Mouse (Mus musculus): Measurements from ENCODE around the gene Dgki. TPM values are rescaled to one million over a fixed set of nuclear protein-coding genes. Genes with fewer than 3 reads are reported as not detected.

Dgki gene
- total and polyA plus RNA-seq, 2 experiments from 2014 or later = 0.11 to 0.33 TPM

GRCm38 (mm10) chr6:37292068-37292467 lies 7.9 kb downstream of the Dgki start:
- no peak overlapping the region for H3K4me3 ChIP-seq (ENCODE audit: low read depth, low read length)

GRCm38 (mm10) chr6:37291171-37291570 lies 8.8 kb downstream of the Dgki start:
- H3K27me3 ChIP-seq (ENCODE audit: control insufficient read depth, insufficient read depth, low read length) = no peaks in the 10 kb centered on the region
- H3K27ac ChIP-seq (ENCODE audit: low read depth) = no peak overlapping the region
- WGBS = 100% methylated on average over 1 of the region's 1 CpGs
- no peak overlapping the region for H3K9ac ChIP-seq (replicated peaks; ENCODE audit: low read depth, low read length)
- H3K4me2 ChIP-seq (ENCODE audit: low read depth, low read length) = no peak overlapping the region
- DNase-seq (ENCODE audit: low spot score) = no peak
- H3K36me3 ChIP-seq (replicated peaks; ENCODE audit: control insufficient read depth, insufficient read depth, low read length) = no peaks in the 10 kb centered on the region
- TF ChIP-seq EP300 (IDR thresholded peaks at IDR 0.05; ENCODE audit: low read depth) (no peak), CTCF (IDR thresholded peaks at IDR 0.05; ENCODE audit: low read depth) (no peak)
- H3K4me1 ChIP-seq (ENCODE audit: control insufficient read depth, insufficient read depth) = no peaks in the 10 kb centered on the region; the same call in 1 of the 2 replicates
- no peak for ATAC-seq (ENCODE audit: insufficient read depth, low read depth)
- no peaks in the 10 kb centered on the region for H3K9me3 ChIP-seq (replicated peaks; ENCODE audit: control insufficient read depth, low read length)
- H3K4me3 ChIP-seq (ENCODE audit: low read depth, low read length) = no peak overlapping the region

More at GRCm38 (mm10) chr6:37292068-37292467, 7.9 kb downstream of the Dgki start:
- Histone ChIP-seq H3K4me1 (ENCODE audit: control insufficient read depth, insufficient read depth) (no peaks in the 10 kb centered on the region; the same call in 1 of the 2 replicates), H3K9me3 (replicated peaks; ENCODE audit: control insufficient read depth, low read length) (no peaks in the 10 kb centered on the region), H3K36me3 (replicated peaks; ENCODE audit: control insufficient read depth, insufficient read depth, low read length) (no peaks in the 10 kb centered on the region), H3K27ac (ENCODE audit: low read depth) (no peak overlapping the region), H3K27me3 (ENCODE audit: control insufficient read depth, insufficient read depth, low read length) (no peaks in the 10 kb centered on the region), H3K9ac (replicated peaks; ENCODE audit: low read depth, low read length) (no peak overlapping the region), H3K4me2 (ENCODE audit: low read depth, low read length) (no peak overlapping the region)
- ATAC-seq (ENCODE audit: insufficient read depth, low read depth) = no peak
- 90% methylated on average over 2 of the region's 2 CpGs for WGBS
- TF ChIP-seq CTCF (IDR thresholded peaks at IDR 0.05; ENCODE audit: low read depth) (no peak), EP300 (IDR thresholded peaks at IDR 0.05; ENCODE audit: low read depth) (no peak)
- DNase-seq (ENCODE audit: low spot score) = no peak

- H3K27me3 ChIP-seq (ENCODE audit: control insufficient read depth, insufficient read depth, low read length) = no peaks in the 10 kb centered on the region
- no peaks in the 10 kb centered on the region; the same call in 1 of the 2 replicates for H3K4me1 ChIP-seq (ENCODE audit: control insufficient read depth, insufficient read depth)
- WGBS = 95% methylated on average over 3 of the region's 3 CpGs
- H3K9me3 ChIP-seq (replicated peaks; ENCODE audit: control insufficient read depth, low read length) = no peaks in the 10 kb centered on the region
- no peak overlapping the region for H3K4me3 ChIP-seq (ENCODE audit: low read depth, low read length)
- ATAC-seq (ENCODE audit: insufficient read depth, low read depth) (no peak), DNase-seq (ENCODE audit: low spot score) (no peak)
- H3K9ac ChIP-seq (replicated peaks; ENCODE audit: low read depth, low read length) = no peak overlapping the region
- no peaks in the 10 kb centered on the region for H3K36me3 ChIP-seq (replicated peaks; ENCODE audit: control insufficient read depth, insufficient read depth, low read length)
- H3K4me2 ChIP-seq (ENCODE audit: low read depth, low read length) = no peak overlapping the region
- TF ChIP-seq EP300 (IDR thresholded peaks at IDR 0.05; ENCODE audit: low read depth) (no peak), CTCF (IDR thresholded peaks at IDR 0.05; ENCODE audit: low read depth) (no peak)
- no peak overlapping the region for H3K27ac ChIP-seq (ENCODE audit: low read depth)
Observed at GRCm38 (mm10) chr6:37290691-37291090, 9.3 kb downstream of the Dgki start.

- H3K4me3 ChIP-seq (ENCODE audit: low read depth, low read length) = no peak overlapping the region
- H3K27ac ChIP-seq (ENCODE audit: low read depth) = no peak overlapping the region
- no peaks in the 10 kb centered on the region for H3K9me3 ChIP-seq (replicated peaks; ENCODE audit: control insufficient read depth, low read length)
- no peaks in the 10 kb centered on the region for H3K36me3 ChIP-seq (replicated peaks; ENCODE audit: control insufficient read depth, insufficient read depth, low read length)
- no peak for DNase-seq (ENCODE audit: low spot score)
- H3K4me1 ChIP-seq (ENCODE audit: control insufficient read depth, insufficient read depth) = peaks cover 20% of the 10 kb centered on the region
- H3K4me2 ChIP-seq (ENCODE audit: low read depth, low read length) = no peak overlapping the region
- WGBS = 88% methylated on average over 4 of the region's 4 CpGs
- no peak overlapping the region for H3K9ac ChIP-seq (replicated peaks; ENCODE audit: low read depth, low read length)
- TF ChIP-seq EP300 (IDR thresholded peaks at IDR 0.05; ENCODE audit: low read depth) = no peak
- no peak for TF ChIP-seq CTCF (IDR thresholded peaks at IDR 0.05; ENCODE audit: low read depth)
- ATAC-seq (ENCODE audit: insufficient read depth, low read depth) = no peak
- H3K27me3 ChIP-seq (ENCODE audit: control insufficient read depth, insufficient read depth, low read length) = no peaks in the 10 kb centered on the region
Observed at GRCm38 (mm10) chr6:37286134-37286533, 13.8 kb downstream of the Dgki start.

- H3K36me3 ChIP-seq (replicated peaks; ENCODE audit: control insufficient read depth, insufficient read depth, low read length) = no peaks in the 10 kb centered on the region
- H3K4me1 ChIP-seq (ENCODE audit: control insufficient read depth, insufficient read depth) = peaks cover 20% of the 10 kb centered on the region
- 89% methylated on average over 9 of the region's 9 CpGs for WGBS
- no peak for TF ChIP-seq CTCF (IDR thresholded peaks at IDR 0.05; ENCODE audit: low read depth)
- no peak for TF ChIP-seq EP300 (IDR thresholded peaks at IDR 0.05; ENCODE audit: low read depth)
- no peaks in the 10 kb centered on the region for H3K27me3 ChIP-seq (ENCODE audit: control insufficient read depth, insufficient read depth, low read length)
- no peak overlapping the region for H3K27ac ChIP-seq (ENCODE audit: low read depth)
- DNase-seq (ENCODE audit: low spot score) (no peak), ATAC-seq (ENCODE audit: insufficient read depth, low read depth) (no peak)
- H3K9me3 ChIP-seq (replicated peaks; ENCODE audit: control insufficient read depth, low read length) = no peaks in the 10 kb centered on the region
- H3K4me3 ChIP-seq (ENCODE audit: low read depth, low read length) = no peak overlapping the region
- no peak overlapping the region for H3K9ac ChIP-seq (replicated peaks; ENCODE audit: low read depth, low read length)
- no peak overlapping the region for H3K4me2 ChIP-seq (ENCODE audit: low read depth, low read length)
Observed at GRCm38 (mm10) chr6:37284879-37285278, 15.1 kb downstream of the Dgki start.

- TF ChIP-seq EP300 (IDR thresholded peaks at IDR 0.05; ENCODE audit: low read depth) (no peak), CTCF (IDR thresholded peaks at IDR 0.05; ENCODE audit: low read depth) (no peak)
- H3K9ac ChIP-seq (replicated peaks; ENCODE audit: low read depth, low read length) = no peak overlapping the region
- ATAC-seq (ENCODE audit: insufficient read depth, low read depth) = no peak
- no peak for DNase-seq (ENCODE audit: low spot score)
- H3K36me3 ChIP-seq (replicated peaks; ENCODE audit: control insufficient read depth, insufficient read depth, low read length) = no peaks in the 10 kb centered on the region
- no peaks in the 10 kb centered on the region for H3K9me3 ChIP-seq (replicated peaks; ENCODE audit: control insufficient read depth, low read length)
- H3K27ac ChIP-seq (ENCODE audit: low read depth) = no peak overlapping the region
- no peak overlapping the region for H3K4me2 ChIP-seq (ENCODE audit: low read depth, low read length)
- 33% methylated on average over 2 of the region's 2 CpGs for WGBS
- H3K27me3 ChIP-seq (ENCODE audit: control insufficient read depth, insufficient read depth, low read length) = no peaks in the 10 kb centered on the region
- H3K4me3 ChIP-seq (ENCODE audit: low read depth, low read length) = no peak overlapping the region
- peaks cover 20% of the 10 kb centered on the region for H3K4me1 ChIP-seq (ENCODE audit: control insufficient read depth, insufficient read depth)
Observed at GRCm38 (mm10) chr6:37283336-37283735, 16.6 kb downstream of the Dgki start.
